Mouse (Mus musculus): ENCODE data around the gene Col18a1.

- TF ChIP-seq CTCF (IDR thresholded peaks at IDR 0.05; ENCODE audit: control insufficient read depth, insufficient read depth, low read length) (no peak), POLR2A (IDR thresholded peaks at IDR 0.05; ENCODE audit: borderline replicate concordance, control insufficient read depth, low read depth, low read length) (no peak)
These were observed 30.1 kb downstream of the Col18a1 start for GRCm38 (mm10) chr10:77136205-77136604.

Data from bone marrow, adult 2 months (tissue).